Mouse (Mus musculus) testis, adult 2 months (tissue): Measurements from ENCODE around the gene Gcnt2. TPM values are rescaled to one million over a fixed set of nuclear protein-coding genes. Genes with fewer than 3 reads are reported as not detected.

Experiments
- H3K27ac ChIP-seq: fragments of 200-500 bp; 2 replicates; pipeline ENCODE4 v1.5.1; 2012; ENCODE audit warnings: low read depth, low read length; ENCODE audit not compliant: control insufficient read depth, insufficient read depth
- H3K27me3 ChIP-seq: fragments of 200-500 bp; 2 replicates; pipeline ENCODE4 v1.6.1; 2012; ENCODE audit warnings: mild to moderate bottlenecking, low read length, moderate library complexity; ENCODE audit not compliant: control insufficient read depth, insufficient read depth
- H3K36me3 ChIP-seq: fragments of 200-500 bp; 2 replicates; pipeline ENCODE4 v1.6.1; 2012; ENCODE audit warnings: mild to moderate bottlenecking, low read length; ENCODE audit not compliant: control insufficient read depth, insufficient read depth
- H3K4me1 ChIP-seq: fragments of 200-500 bp; 2 replicates; pipeline ENCODE4 v1.6.1; 2012; ENCODE audit warnings: low read length; ENCODE audit not compliant: control insufficient read depth, insufficient read depth
- H3K4me3 ChIP-seq: fragments of 200-500 bp; 2 replicates; pipeline ENCODE4 v1.5.1; 2012; ENCODE audit warnings: low read depth, mild to moderate bottlenecking, low read length, moderate library complexity, mixed read lengths; ENCODE audit not compliant: control insufficient read depth
- CTCF ChIP-seq: fragments of 200-500 bp; IDR thresholded peaks from 2 replicates; pipeline ENCODE4 v1.5.1; 2012; ENCODE audit warnings: low read depth, mild to moderate bottlenecking, inconsistent platforms, low read length, moderate library complexity; ENCODE audit not compliant: control insufficient read depth, insufficient read depth, insufficient replicate concordance
- POLR2A ChIP-seq: fragments of 200-500 bp; IDR thresholded peaks from 2 replicates; pipeline ENCODE4 v1.6.1; 2012; ENCODE audit warnings: low read depth, mild to moderate bottlenecking, inconsistent platforms, low read length, moderate library complexity; ENCODE audit not compliant: control insufficient read depth
- polyA plus RNA-seq: library from polyadenylated mRNA; depleted of rRNA; stranded (reverse); fragments of >200 nt; gene quantifications from 2 replicates; pipeline ENCODE4 v1.2.3, GENCODE M21; 2012

Gcnt2 gene
- polyA plus RNA-seq, 1 experiment: 0.32 TPM

DNA sequence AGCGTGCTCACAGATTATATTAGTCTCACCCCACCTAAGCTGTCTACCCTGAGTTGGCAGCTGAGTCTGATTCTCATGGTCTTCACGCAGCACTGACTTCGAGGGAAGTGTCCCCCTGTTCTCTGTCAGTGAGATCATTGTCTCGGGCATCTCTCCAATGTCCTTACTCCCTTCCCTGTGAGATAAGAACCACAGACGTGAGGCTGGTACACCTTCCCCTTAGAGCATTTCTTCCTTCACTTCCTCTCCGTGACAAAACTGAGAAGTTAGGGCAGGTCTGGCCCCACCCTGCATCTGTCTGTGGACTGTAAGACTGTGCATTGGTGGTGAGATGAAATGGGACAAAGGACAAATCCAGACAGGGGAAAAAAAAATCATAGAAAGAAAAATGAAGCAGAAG, 13.6 kb upstream of the Gcnt2 start:
- TF ChIP-seq POLR2A: no peak
- no peak for TF ChIP-seq CTCF
- H3K27me3 ChIP-seq: no peaks in the 10 kb centered on the region
- no peaks in the 10 kb centered on the region for H3K36me3 ChIP-seq
- H3K4me3 ChIP-seq: no peak overlapping the region
- no peaks in the 10 kb centered on the region for H3K4me1 ChIP-seq
- H3K27ac ChIP-seq: no peak overlapping the region

DNA sequence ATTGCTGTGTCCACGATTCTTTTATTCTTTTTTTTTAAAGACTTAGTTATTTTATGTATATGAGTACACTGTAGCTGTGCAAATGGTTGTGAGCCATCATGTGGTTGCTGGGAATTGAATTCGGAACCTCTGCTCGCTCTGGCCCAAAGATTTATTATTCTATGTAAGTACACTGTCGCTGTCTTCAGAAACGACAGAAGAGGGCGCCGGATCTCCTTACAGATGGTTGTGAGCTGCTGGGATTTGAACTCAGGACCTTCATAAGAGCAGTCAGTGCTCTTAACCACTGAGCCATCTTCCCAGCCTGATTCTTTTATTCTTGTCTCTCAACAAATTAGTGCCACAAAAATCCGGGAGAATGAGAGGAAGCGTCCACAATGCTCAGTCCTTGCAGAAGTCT, 13.2 kb upstream of the Gcnt2 start:
- TF ChIP-seq CTCF (no peak), POLR2A (no peak)
- Histone ChIP-seq H3K27me3 (no peaks in the 10 kb centered on the region), H3K4me3 (no peak overlapping the region), H3K27ac (no peak overlapping the region), H3K36me3 (no peaks in the 10 kb centered on the region), H3K4me1 (no peaks in the 10 kb centered on the region)

DNA sequence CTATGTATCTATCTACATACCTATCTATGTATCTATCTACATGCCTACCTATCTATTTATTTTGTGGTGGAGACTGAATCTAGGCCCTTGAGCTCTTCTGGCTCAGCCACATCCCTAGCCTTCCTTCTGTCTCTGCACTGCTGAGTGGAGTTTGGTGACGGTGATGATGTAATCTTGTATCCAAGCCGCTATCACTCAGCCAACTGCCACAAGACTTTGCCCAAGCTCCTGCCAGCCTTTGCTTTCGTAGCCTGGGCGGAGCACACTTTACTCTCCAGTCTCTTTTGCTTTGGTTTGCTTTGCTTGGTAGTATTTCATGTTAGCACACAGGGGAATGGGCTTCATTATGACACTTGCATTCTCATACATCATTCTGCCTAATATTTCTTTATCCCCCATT, 11.7 kb upstream of the Gcnt2 start:
- TF ChIP-seq CTCF (no peak), POLR2A (no peak)
- Histone ChIP-seq H3K27me3 (no peaks in the 10 kb centered on the region), H3K4me3 (no peak overlapping the region), H3K36me3 (no peaks in the 10 kb centered on the region), H3K27ac (no peak overlapping the region), H3K4me1 (peaks cover 2% of the 10 kb centered on the region; the same call in 1 of the 2 replicates)

DNA sequence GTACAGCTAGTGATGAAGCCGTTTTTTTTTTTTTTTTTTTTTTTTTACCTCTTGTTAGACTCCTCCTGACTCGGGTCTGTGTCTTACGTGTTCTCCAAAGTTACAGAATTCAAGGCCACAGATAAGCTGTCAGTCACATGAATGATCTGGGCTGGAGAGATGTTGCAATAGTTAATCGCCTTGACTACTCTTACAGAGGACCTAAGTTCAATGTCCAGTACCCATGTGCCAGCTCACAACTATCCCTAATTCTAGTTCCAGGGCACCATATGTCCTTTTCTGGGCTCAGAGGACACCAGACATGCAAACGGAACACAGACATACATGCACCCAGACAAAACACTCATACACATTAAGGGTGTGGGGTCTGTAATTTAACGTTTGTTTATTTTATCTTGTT, 8.9 kb upstream of the Gcnt2 start:
- H3K27ac ChIP-seq: no peak overlapping the region
- TF ChIP-seq POLR2A: no peak
- no peak for TF ChIP-seq CTCF
- H3K4me1 ChIP-seq: peaks cover 2% of the 10 kb centered on the region; the same call in 1 of the 2 replicates
- no peaks in the 10 kb centered on the region; the same call in 1 of the 2 replicates for H3K27me3 ChIP-seq
- no peaks in the 10 kb centered on the region for H3K36me3 ChIP-seq
- H3K4me3 ChIP-seq: no peak overlapping the region

DNA sequence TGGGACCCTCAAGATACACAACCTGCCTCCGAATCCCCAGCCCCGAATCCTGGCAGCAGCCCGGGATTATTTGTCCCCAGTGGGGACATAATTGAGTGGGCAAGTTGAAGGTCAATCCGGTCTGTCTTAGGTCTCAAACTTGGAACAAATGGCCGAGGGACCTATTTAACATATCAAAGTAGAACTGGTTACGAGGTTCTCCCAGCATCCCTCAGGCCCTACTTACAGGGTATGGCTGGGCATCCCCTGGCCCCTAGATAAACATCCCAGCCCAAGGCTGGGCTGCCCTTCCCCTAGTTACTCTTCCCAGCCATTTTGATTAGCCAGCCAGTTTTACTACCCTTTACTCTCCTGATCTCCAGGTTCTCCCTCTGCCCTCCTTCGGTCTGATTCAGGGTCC, 8.3 kb upstream of the Gcnt2 start:
- Histone ChIP-seq H3K27ac (no peak overlapping the region), H3K4me3 (no peak overlapping the region), H3K4me1 (peaks cover 2% of the 10 kb centered on the region; the same call in 1 of the 2 replicates), H3K36me3 (no peaks in the 10 kb centered on the region), H3K27me3 (no peaks in the 10 kb centered on the region; the same call in 1 of the 2 replicates)
- no peak for TF ChIP-seq CTCF
- TF ChIP-seq POLR2A: no peak

DNA sequence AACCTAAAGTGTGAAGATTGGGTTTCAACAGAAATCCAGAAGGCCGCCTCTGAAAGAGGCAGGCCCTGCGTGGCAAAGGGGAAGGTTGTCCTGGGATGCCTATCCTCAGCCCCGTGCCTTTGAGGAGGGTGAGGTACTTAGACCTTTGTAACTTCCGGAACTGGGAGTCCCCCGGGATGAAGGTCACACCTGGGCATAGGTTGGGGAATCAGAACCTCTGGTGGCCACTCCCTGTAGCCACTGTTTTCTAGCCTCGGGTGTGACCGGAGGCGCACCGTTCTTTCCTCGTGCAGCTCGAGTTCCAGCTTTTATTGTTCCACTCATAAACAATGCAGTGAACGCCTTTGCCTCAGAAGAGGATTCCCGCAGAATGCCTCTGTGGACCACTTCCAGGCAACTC, 7.6 kb upstream of the Gcnt2 start:
- Histone ChIP-seq H3K27ac (no peak overlapping the region), H3K36me3 (no peaks in the 10 kb centered on the region), H3K4me3 (no peak overlapping the region), H3K4me1 (peaks cover 2% of the 10 kb centered on the region; the same call in 1 of the 2 replicates), H3K27me3 (no peaks in the 10 kb centered on the region; the same call in 1 of the 2 replicates)
- TF ChIP-seq CTCF (no peak), POLR2A (no peak)

DNA sequence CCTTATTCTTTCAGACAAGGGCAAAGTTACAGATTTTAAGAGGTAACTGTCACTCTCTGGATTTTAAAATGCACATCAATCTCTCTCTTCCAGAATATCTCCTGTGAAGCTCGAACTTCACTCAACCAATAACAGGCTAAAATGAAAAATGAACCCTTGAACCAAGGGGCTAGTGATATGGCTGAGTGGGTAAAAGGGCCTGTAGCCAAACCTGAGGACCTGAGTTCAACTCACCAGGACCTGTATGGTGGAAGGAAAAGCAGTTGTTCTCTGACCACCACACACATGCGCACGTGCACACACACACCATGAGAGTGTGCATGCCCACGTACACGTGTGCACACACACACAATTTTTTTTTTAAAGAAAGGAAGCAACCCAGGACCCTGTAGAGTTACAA, 6.8 kb upstream of the Gcnt2 start:
- TF ChIP-seq POLR2A (no peak), CTCF (no peak)
- no peak overlapping the region for H3K27ac ChIP-seq
- no peaks in the 10 kb centered on the region; the same call in 1 of the 2 replicates for H3K27me3 ChIP-seq
- H3K4me3 ChIP-seq: no peak overlapping the region
- no peaks in the 10 kb centered on the region for H3K36me3 ChIP-seq
- H3K4me1 ChIP-seq: peaks cover 2% of the 10 kb centered on the region; the same call in 1 of the 2 replicates

DNA sequence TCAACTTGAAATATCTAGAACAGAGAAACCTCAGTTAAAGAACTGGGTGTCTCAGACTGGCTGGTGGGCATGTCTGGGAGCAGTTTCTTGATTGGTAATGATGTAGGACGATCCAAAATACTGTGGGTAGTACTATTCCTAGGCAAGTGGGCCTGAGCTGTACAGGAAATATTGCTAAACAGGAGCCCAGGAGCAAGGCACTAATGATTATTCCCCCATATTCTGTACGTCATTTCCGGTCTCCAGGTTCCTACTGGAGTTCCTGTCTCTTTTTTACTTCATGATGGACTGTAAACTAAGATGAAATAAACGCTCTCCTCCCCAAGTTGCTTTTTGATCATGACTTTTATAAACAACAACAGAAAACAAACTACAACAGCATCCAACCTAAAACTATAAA, 5.7 kb upstream of the Gcnt2 start:
- Histone ChIP-seq H3K4me3 (no peak overlapping the region), H3K27ac (no peak overlapping the region), H3K4me1 (peaks cover 2% of the 10 kb centered on the region; the same call in 1 of the 2 replicates), H3K27me3 (no peaks in the 10 kb centered on the region; the same call in 1 of the 2 replicates), H3K36me3 (no peaks in the 10 kb centered on the region)
- TF ChIP-seq POLR2A (no peak), CTCF (no peak)
